Mouse (Mus musculus) midbrain, embryonic 11.5 days (tissue): ENCODE data around the gene Pidd1. TPM values are rescaled to one million over a fixed set of nuclear protein-coding genes. Genes with fewer than 3 reads are reported as not detected.

Source experiments
- ATAC-seq: fragments of 200-750 bp; cut with Nextera tagmentation; 2 replicates; pipeline ENCODE4 v1.8.0; 2017; ENCODE audit warnings: moderate TSS enrichment, moderate library complexity; ENCODE audit not compliant: low FRiP score
- DNase-seq: peaks from one replicate; pipeline ENCODE4 v3.0.0; 2015; ENCODE audit warnings: low spot score; ENCODE audit errors: missing footprints
- H3K27ac ChIP-seq: fragments of 300-500 bp; sonication (generic); 2 replicates; pipeline ENCODE4 v1.5.1; 2014; ENCODE audit warnings: low read depth, low read length
- H3K27me3 ChIP-seq: fragments of 300-500 bp; sonication (generic); 2 replicates; pipeline ENCODE4 v1.6.1; 2014; ENCODE audit warnings: mild to moderate bottlenecking, low read length, moderate library complexity, mixed read lengths; ENCODE audit not compliant: control insufficient read depth, insufficient read depth
- H3K36me3 ChIP-seq: fragments of 300-500 bp; sonication (generic); 2 replicates; pipeline ENCODE4 v1.6.1; 2014; ENCODE audit warnings: mild to moderate bottlenecking, low read length, moderate library complexity, mixed read lengths; ENCODE audit not compliant: control insufficient read depth, insufficient read depth
- H3K4me1 ChIP-seq: fragments of 300-500 bp; sonication (generic); 2 replicates; pipeline ENCODE4 v1.6.1; 2014; ENCODE audit warnings: low read length; ENCODE audit not compliant: control insufficient read depth, insufficient read depth
- H3K4me2 ChIP-seq: fragments of 300-500 bp; sonication (generic); 2 replicates; pipeline ENCODE4 v1.6.1; 2014; ENCODE audit warnings: mild to moderate bottlenecking, moderate library complexity
- H3K4me3 ChIP-seq: fragments of 300-500 bp; sonication (generic); 2 replicates; pipeline ENCODE4 v1.5.1; 2014; ENCODE audit warnings: low read depth, low read length
- H3K9ac ChIP-seq: fragments of 300-500 bp; sonication (generic); 2 replicates; pipeline ENCODE4 v1.6.1; 2014; ENCODE audit warnings: low read length
- H3K9me3 ChIP-seq: fragments of 300-500 bp; sonication (generic); 2 replicates; pipeline ENCODE4 v1.6.1; 2016; ENCODE audit warnings: low read length; ENCODE audit not compliant: control insufficient read depth
- WGBS: fragments of 180-500 bp; shearing (Covaris S2); extraction: QIAGEN DNeasy Blood & Tissue Kit; methylation state at CpG from one replicate; pipeline ENCODE4 v1.1.7; 2014; 5-methylcytosine and 5-hydroxymethylcytosine counted together
- polyA plus RNA-seq: library from polyadenylated mRNA; unstranded; fragments of >200 nt; fragmentation: Nextera tagmentation; extraction: Ambion mirVana; gene quantifications from 2 replicates; pipeline ENCODE4 v1.2.1, GENCODE M21; 2014

Gene Pidd1
- polyA plus RNA-seq, 1 experiment from 2014 or later: 7.8 TPM

- 62% methylated on average over 3 of the region's 3 CpGs for WGBS
Observed at GRCm38 (mm10) chr7:141388487-141389109, 55.2 kb downstream of the Pidd1 start.

More at GRCm38 (mm10) chr7:141388487-141389109, 55.2 kb downstream of the Pidd1 start:
- H3K4me2 ChIP-seq: no peak overlapping the region
- H3K9me3 ChIP-seq: no peaks in the 10 kb centered on the region
- DNase-seq (no peak), ATAC-seq (no peak)
- H3K4me3 ChIP-seq: no peak overlapping the region
- no peak overlapping the region for H3K9ac ChIP-seq
- H3K27me3 ChIP-seq: 0 out of 2 replicates have a peak, but pooled peaks cover 2% of the 10 kb centered on the region
- no peaks in the 10 kb centered on the region for H3K36me3 ChIP-seq
- H3K4me1 ChIP-seq: peaks cover 12% of the 10 kb centered on the region
- H3K27ac ChIP-seq: no peak overlapping the region

Other genes starting within 250 kb of the Pidd1 start
- 7.5 and 8.8 TPM in 2 replicates for gene Lrrc56, start 249.9 kb downstream of the Pidd1 start, polyA plus RNA-seq
- gene Lmntd2, start 229.9 kb downstream of the Pidd1 start, polyA plus RNA-seq: 2.1 and 2.5 TPM in 2 replicates
- 33.5 and 38.3 TPM in 2 replicates for gene Rassf7, start 228.2 kb downstream of the Pidd1 start, polyA plus RNA-seq
- 59.6 and 78.3 TPM in 2 replicates for gene Phrf1, start 215.2 kb downstream of the Pidd1 start, polyA plus RNA-seq
- 0.81 and 1.4 TPM in 2 replicates for gene Irf7, start 177.5 kb downstream of the Pidd1 start, polyA plus RNA-seq
- not detected in 2 replicates for gene Cdhr5, start 167.2 kb downstream of the Pidd1 start, polyA plus RNA-seq
- gene Sct, start 164.9 kb downstream of the Pidd1 start, polyA plus RNA-seq: 1.1 TPM in 2 replicates
- 0.14 and 0.17 TPM in 2 replicates for gene Drd4, start 152.0 kb downstream of the Pidd1 start, polyA plus RNA-seq
- gene Deaf1, start 116.3 kb downstream of the Pidd1 start, polyA plus RNA-seq: 61.6 and 66.9 TPM in 2 replicates
- gene Tmem80, start 116.3 kb downstream of the Pidd1 start, polyA plus RNA-seq: 31.4 and 34.4 TPM in 2 replicates
- gene Eps8l2, start 105.1 kb downstream of the Pidd1 start, polyA plus RNA-seq: 0.97 and 1.3 TPM in 2 replicates
- gene Taldo1, start 51.8 kb downstream of the Pidd1 start, polyA plus RNA-seq: 386 and 400 TPM in 2 replicates
- gene Gatd1, start 29.9 kb downstream of the Pidd1 start, polyA plus RNA-seq: 34.0 and 36.1 TPM in 2 replicates
- 5.8 and 5.9 TPM in 2 replicates for gene Cend1, start 14.5 kb downstream of the Pidd1 start, polyA plus RNA-seq
- 31.2 and 31.9 TPM in 2 replicates for gene Slc25a22, start 6.1 kb downstream of the Pidd1 start, polyA plus RNA-seq
- gene Rplp2, start 3.3 kb upstream of the Pidd1 start, polyA plus RNA-seq: 891 and 959 TPM in 2 replicates
- gene Pnpla2, start 11.2 kb upstream of the Pidd1 start, polyA plus RNA-seq: 12.7 and 14.0 TPM in 2 replicates
- 2.7 and 5.3 TPM in 2 replicates for gene Cracr2b, start 17.1 kb upstream of the Pidd1 start, polyA plus RNA-seq
- gene Cd151, start 23.4 kb upstream of the Pidd1 start, polyA plus RNA-seq: 32.5 and 36.6 TPM in 2 replicates
- gene Polr2l, start 31.1 kb upstream of the Pidd1 start, polyA plus RNA-seq: 63.5 and 74.2 TPM in 2 replicates
- 26.9 and 28.6 TPM in 2 replicates for gene Tspan4, start 31.2 kb upstream of the Pidd1 start, polyA plus RNA-seq
- 23.3 and 26.4 TPM in 2 replicates for gene Chid1, start 95.8 kb upstream of the Pidd1 start, polyA plus RNA-seq
- 76.6 and 81.1 TPM in 2 replicates for gene Ap2a2, start 118.1 kb upstream of the Pidd1 start, polyA plus RNA-seq
- 0.08 TPM in 2 replicates for gene Muc6, start 211.3 kb upstream of the Pidd1 start, polyA plus RNA-seq
- gene Muc2, start 246.3 kb upstream of the Pidd1 start, polyA plus RNA-seq: not detected in 2 replicates